Mouse (Mus musculus) adrenal gland, adult 18-20 months (tissue): ENCODE measurements around the gene Tnnc2. TPM values are rescaled to one million over a fixed set of nuclear protein-coding genes. Genes with fewer than 3 reads are reported as not detected.
A peak's percentile ranks its signal among the peaks of the same experiment; 100 is the strongest.

Source experiments
- DNase-seq, 2 experiments: peaks; one replicate each; pipeline ENCODE4 v3.0.0; 2021 to 2022; ENCODE audit warnings: low spot score in 2 of 2
- long read RNA-seq, 2 experiments: library from polyadenylated mRNA; stranded (forward); transcript quantifications; one replicate each; pipeline ENCODE4 v2.0.0; 2021
- total RNA-seq, 2 experiments: library from RNA; stranded (reverse); gene quantifications; 1 replicate in 1 of 2; 2 replicates in 1 of 2; pipeline ENCODE4 v1.2.3; 2021

The Tnnc2 gene
- 10 to 100 TPM in 1 of 2 experiments, not detected in 1; 11.3 TPM for total RNA-seq
- long read RNA-seq, experiment 1, partial matches to known transcripts, result 0 of 2 reads
- long read RNA-seq, experiment 1, other reads (novel, unspliced or antisense), result 0 of 2 reads
- long read RNA-seq, experiment 2, transcript Tnnc2-201 (6 exons, 700 nt), result major isoform, 59 of 63 reads
- long read RNA-seq, experiment 2, partial matches to known transcripts, result 4 of 63 reads
- long read RNA-seq, experiment 2, other reads (novel, unspliced or antisense), result 0 of 63 reads

- DNase-seq, result no peak
Observed at GRCm38 (mm10) chr2:164779481-164780086, at the start of gene Tnnc2. Tnnc2 (minus strand) TSS chr2:164779967.

- no peak for DNase-seq
Observed at GRCm38 (mm10) chr2:164829090-164829489, 49.3 kb upstream of the Tnnc2 start.

- no peak for DNase-seq
Observed at GRCm38 (mm10) chr2:164828437-164828836, 48.7 kb upstream of the Tnnc2 start, which contains the start of gene Spata25. Spata25 (minus strand) TSS chr2:164828537.

GRCm38 (mm10) chr2:164827146-164827850 lies 47.5 kb upstream of the Tnnc2 start:
- DNase-seq, result no peak

GRCm38 (mm10) chr2:164825521-164825920 lies 45.8 kb upstream of the Tnnc2 start:
- no peak for DNase-seq

GRCm38 (mm10) chr2:164823969-164824368 lies 44.2 kb upstream of the Tnnc2 start:
- DNase-seq, result no peak

GRCm38 (mm10) chr2:164823181-164823585 lies 43.4 kb upstream of the Tnnc2 start:
- no peak for DNase-seq

- peak; percentile 100 for DNase-seq
Observed at GRCm38 (mm10) chr2:164822636-164823165, 42.9 kb upstream of the Tnnc2 start, which contains the start of gene Zswim1. Zswim1 (plus strand) TSS chr2:164822686.

- DNase-seq, result no peak
Observed at GRCm38 (mm10) chr2:164821060-164821459, 41.3 kb upstream of the Tnnc2 start.

- no peak for DNase-seq
Observed at GRCm38 (mm10) chr2:164817703-164818102, 37.9 kb upstream of the Tnnc2 start.

- no peak for DNase-seq
Observed at GRCm38 (mm10) chr2:164817206-164817605, 37.4 kb upstream of the Tnnc2 start.

- no peak for DNase-seq
Observed at GRCm38 (mm10) chr2:164815821-164816220, 36.1 kb upstream of the Tnnc2 start.

- no peak for DNase-seq
Observed at GRCm38 (mm10) chr2:164815348-164815747, 35.6 kb upstream of the Tnnc2 start.

- no peak for DNase-seq
Observed at GRCm38 (mm10) chr2:164813557-164813956, 33.8 kb upstream of the Tnnc2 start.

GRCm38 (mm10) chr2:164806614-164807013 lies 26.8 kb upstream of the Tnnc2 start:
- DNase-seq, result no peak

GRCm38 (mm10) chr2:164805332-164805718 lies 25.6 kb upstream of the Tnnc2 start:
- DNase-seq, result no peak

- peak; percentile 95 to 97 for DNase-seq
Observed at GRCm38 (mm10) chr2:164804533-164805331, 25.0 kb upstream of the Tnnc2 start, which contains the start of the genes Acot8 and Zswim3. Acot8 (minus strand) TSS chr2:164804882. Zswim3 (plus strand) TSS chr2:164805098.

GRCm38 (mm10) chr2:164803921-164804313 lies 24.1 kb upstream of the Tnnc2 start:
- no peak for DNase-seq

- DNase-seq, result no peak
Observed at GRCm38 (mm10) chr2:164803201-164803920, 23.6 kb upstream of the Tnnc2 start.
